Mouse (Mus musculus): Measurements from ENCODE around the gene Hspa4l. TPM values are rescaled to one million over a fixed set of nuclear protein-coding genes. Genes with fewer than 3 reads are reported as not detected.

Hspa4l gene
- 100 to 1,000 TPM; 165 to 173 TPM for total RNA-seq (2021)

DNA sequence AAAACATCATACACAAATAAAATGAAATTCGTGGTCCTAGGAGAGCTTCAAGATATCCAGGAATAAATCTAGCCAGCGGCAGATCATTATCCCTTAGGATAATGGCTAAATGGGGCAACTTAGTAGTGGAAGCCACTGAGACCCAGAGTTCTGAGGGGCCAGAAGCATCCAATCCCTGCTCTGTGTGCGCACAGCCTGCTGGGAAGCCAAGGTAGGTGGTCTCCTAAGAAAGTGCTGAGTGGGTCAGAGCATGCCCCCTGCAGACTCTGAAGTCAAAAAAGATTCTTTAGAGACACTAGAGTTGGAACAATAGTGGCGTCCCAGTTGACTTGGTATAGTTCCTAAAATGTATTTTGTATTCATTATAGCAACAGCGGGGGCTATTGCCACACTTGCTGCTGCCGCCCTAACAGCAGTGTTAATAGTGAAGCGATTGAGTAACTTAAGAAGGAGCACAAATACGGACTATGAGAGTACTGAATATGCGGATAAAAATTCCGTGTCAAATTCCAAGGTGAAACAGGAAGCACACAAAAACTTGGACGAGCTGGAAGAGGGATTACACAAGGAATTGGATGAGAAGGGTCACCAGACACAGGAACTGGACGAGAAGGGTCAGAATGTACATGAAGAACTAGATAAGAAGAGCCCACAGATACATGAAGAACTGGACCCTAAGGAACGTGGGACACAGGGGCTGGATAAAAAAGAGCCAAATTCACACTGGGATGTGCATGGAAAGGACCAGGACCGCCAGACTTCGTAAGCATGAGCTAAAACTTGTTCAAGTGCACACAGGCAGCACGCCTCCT, at the start of gene Hspa4l:
Gene Hspa4l (plus strand): TSS at position 472 of the 812 bp plus-strand sequence.
- no peak for DNase-seq

DNA sequence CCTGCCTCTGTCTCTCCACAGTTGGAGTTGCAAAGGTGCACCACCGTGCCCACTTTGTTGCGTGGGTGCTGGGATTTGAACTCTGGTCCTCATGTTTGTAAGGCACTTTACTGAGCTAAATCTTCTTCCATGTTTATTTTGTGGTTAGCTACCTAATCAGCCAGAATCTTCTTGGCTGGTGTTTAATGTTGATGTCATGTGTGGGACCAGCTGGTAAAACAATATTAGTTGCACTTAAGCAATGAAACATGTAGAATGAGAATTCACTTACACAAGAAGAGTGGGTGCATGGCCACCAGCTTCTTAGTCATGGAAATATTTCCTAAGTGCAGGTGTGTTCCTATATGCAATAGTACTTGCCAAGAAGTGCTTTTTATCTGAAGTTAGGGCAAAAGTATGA, 49.1 kb upstream of the Hspa4l start:
- DNase-seq, result no peak

DNA sequence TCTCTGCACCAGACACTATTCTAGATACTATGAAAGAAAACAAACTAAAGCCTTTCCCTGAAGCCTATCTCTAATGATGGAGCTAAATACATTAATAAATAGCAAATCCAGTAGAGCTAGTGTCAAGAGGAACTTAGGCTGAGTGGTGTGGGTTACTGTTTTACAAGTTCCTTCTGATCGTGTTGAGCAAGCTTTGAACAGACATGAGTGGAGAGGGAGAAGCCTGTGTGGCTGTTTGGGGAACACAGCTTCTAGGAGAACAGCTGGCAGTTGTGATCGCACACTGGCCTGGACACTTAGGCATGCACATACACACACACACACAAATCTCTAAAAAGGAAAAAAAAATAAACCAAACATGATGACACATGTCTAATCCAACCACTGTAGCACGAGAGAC, 45.5 kb upstream of the Hspa4l start:
- no peak for DNase-seq

DNA sequence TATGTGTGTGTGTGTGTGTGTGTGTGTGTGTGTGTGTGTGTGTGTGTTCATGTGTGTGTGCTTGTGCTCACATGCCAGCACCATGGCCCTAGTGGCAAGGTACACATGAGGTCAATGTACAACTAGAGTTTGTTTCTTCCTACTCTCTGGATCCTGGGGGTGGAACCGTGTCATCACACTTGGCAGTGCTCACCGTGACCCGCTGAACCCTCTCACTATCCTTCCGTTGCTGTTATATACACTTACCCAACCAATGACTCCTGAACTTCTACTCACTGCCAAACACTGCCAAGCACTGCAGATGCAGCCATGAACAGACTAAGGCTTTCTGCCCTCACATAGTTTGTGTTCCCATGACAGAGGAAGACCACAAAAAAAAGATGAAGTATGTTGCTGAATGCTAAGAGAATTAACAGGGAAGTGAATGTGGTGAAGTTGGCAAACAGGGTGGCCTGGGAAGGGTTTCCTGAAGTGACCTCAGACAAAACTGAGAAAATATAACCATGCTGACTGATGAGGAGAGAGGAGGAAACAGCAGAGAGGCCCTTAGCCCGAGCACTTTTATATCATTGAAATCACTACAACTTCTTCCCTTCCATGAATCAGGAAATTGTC, 39.4 kb upstream of the Hspa4l start:
- DNase-seq, result no peak

- DNase-seq, result no peak
Measured at GRCm38 (mm10) chr3:40708655-40709054, 35.6 kb upstream of the Hspa4l start, which contains the start of gene Slc25a31. TSS of gene Slc25a31 (plus strand) at chr3:40708855.

- DNase-seq, result no peak
Measured at GRCm38 (mm10) chr3:40716056-40716455, 28.2 kb upstream of the Hspa4l start.

DNA sequence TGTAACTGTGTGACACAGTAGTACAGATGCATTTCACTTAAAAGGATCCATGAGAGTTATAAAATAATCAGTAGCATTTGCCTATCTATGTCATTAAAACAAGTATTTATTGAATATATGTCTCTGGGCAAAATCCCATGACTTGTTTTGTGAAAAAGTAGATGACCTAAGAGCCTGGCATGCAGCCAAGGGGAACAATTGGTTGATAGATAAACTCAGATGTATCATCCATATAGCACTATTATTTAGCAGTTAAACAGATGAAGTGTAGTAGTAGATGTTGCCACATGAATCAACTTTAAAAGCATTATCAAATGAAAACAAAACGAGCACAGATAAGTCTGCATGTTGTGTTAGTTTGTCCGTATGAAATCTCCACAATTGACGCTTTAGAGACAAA, 25.3 kb upstream of the Hspa4l start:
- DNase-seq, result no peak

DNA sequence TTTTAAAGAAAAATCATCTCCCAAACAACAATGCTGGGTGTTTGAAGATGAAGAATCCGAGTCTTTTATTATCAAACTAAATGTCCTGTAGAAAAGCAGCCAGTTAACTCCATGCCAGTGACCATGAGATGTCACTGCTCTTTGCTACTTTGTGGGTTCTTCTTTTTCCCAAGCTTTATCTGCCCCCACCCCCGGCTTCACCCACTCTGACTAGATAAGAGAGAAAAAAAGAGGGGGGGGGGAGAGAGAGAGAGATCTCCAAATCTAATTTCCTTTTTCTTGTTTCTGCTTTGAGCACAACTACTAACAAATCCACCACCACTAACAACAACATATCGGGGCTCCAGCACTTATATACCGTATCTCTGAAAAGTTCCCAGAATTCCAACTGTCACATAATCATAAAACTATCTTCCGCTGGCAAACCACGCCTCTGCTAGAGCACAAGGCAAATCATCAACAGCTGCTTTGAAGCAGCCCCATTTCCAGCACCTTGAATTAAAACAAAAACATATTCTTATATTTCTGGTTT, 5.8 kb upstream of the Hspa4l start:
- no peak for DNase-seq

GRCm38 (mm10) chr3:40744836-40745660, 753 bp downstream of the Hspa4l start:
- peak; percentile 94 to 95 for DNase-seq

DNA sequence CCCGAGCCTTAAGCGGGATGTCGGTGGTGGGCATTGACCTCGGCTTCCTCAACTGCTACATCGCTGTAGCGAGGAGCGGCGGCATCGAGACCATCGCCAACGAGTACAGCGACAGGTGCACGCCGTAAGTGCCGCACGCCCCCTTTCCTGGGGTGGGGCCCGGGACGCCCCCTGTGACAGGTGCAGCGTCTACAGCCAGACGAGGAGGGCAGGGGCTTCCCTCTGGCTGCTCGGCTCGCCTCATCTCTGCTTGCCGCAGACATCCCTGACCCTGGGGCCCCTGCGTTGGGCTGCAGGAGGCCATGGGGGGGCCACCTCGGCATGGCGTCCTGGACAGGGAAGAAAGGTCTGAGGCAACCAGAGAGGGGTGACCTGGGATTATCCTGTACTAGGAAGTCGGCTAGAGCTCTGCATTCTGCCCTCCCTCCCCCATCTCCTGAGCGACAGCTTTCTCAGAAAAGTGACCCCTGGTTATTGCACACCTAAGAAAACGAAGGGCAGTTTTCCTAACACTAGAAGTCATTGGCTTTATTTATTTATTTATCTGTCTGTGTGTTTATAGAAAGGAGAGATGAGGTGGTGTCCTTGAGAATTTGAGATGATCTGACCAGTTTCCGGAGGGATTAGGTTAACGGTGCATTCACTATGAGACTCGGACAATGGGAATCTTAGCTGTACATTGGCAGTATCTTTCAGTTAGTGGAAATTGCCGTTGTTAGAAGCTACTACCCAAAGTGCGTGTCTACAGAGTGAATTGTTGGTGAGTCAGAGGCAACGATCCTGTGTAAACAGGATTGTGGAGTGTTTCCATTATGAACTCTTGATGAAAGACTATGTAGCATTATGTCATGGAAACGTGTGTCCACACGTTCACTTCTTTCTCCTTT, 1.6 kb downstream of the Hspa4l start:
- no peak for DNase-seq

DNA sequence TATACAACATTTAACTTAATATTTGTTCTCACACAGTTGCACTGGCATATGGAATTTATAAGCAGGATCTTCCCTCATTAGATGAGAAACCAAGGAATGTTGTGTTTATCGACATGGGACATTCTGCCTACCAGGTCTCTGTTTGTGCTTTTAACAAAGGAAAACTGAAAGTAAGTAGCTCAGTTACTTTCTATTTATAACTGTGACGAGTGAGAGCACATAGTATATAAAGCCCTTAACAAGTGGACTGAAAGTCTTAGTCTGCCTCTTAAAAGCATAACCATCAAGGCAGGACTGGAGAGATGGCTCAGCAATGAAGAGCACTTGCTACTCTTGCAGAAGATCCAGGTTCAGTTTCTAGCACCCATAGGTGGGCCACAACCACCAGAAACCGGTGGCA, 16.5 kb downstream of the Hspa4l start:
- DNase-seq, result no peak

DNA sequence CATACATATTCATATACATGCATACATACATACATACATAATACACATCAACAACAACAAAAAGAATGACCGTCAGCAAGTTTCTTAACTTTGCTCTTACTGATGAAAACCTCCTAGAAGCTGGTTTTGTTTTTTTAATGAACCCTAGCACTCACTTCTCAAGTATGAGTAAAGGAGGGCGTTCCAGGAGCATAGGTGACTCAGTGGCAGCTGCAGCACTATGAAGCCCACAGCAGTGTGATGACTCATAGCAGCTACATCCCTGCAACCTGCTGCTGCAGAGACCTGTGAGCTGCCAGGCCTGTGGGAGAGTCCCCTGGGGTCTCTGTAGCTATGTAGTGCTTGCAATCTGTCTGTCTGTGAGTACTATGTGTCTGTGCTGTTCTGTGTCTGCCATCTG, 17.0 kb downstream of the Hspa4l start:
- DNase-seq, result no peak

GRCm38 (mm10) chr3:40793783-40794182, 49.5 kb downstream of the Hspa4l start:
- no peak for DNase-seq

DNA sequence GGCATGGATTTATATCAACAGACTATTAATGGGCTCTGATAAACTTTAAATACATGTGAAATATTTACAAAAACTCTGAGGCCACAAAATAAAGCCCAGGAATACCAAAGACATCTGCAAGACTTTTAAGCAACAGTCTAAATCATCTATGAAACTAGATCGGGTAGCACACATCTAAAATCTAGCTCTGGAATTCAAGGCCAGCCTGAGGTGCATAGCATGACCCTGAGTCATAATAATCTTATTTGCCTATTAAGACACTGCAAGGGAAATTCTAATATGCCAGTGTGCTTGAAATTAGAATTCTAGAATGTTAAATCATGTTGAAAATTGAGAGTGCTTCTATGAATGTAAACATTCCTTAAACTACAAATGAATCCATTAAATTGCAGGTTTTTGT, 53.8 kb downstream of the Hspa4l start:
- DNase-seq, result no peak

DNA sequence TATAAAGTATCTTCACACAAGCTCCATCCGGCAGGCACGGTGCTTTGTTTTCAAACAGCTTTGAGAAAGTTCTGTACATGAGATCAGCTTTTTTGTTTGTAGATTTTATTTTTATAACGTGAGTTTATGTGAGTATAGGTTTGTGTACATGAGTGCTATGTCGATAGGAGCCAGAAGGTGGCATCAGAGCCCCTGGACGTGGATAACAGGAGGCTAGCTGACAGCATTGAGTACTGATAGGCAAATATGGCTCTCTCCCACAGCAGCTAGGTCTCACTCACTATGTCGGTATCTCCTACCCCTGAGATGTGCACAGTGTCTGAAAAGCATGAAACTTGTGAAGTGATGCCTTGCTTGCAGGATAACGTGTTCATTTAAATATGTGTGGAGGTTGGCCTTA, 54.2 kb downstream of the Hspa4l start:
- peak in 1 of 2 experiments; percentile 15 for DNase-seq

DNA sequence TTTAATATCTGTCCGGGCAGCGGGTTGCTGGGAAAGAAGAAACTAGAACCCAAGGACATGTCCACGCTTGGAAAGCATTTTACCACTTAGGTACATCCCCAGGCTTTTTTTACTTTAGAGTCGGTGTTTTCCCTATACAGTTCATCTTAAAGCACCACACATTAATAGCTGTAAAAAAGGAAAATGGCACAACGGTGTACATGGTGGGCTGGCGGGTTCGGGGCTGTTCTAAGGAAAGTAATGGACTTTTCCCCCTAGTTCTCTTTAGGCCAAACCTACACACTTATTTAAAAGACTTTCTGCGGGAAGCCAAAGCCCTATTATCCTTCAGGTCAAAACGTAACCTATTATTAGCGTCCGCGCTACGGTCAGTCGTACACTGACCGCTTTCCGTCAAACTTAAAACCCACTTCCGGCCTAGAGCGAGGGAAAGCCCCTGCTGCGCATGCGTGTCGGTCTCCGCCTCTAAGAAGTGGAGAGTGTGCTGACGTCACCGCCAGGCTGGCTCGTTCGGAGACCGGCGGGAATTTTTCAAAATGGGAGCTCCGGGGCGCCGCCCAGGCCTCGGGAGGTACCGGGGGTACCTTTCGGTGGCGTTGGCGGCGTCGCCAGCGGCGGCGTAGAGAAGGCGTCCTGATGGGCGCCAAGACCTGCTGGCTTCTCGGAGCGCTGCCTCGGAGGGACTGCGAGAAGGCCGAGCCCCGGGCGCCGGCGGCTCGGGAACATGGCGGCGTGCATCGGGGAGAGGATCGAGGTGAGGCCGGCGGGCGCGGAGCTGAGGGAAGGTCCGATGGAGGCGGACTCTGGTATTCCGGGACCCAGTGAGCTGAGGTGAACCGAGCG, 55.5 kb downstream of the Hspa4l start, which contains the start of gene Plk4:
Gene Plk4 (plus strand): TSS at position 490 of the 843 bp plus-strand sequence.
- peak; percentile 93 to 94 for DNase-seq

- DNase-seq, result no peak
Measured at GRCm38 (mm10) chr3:40800373-40800823, 56.1 kb downstream of the Hspa4l start.

GRCm38 (mm10) chr3:40806871-40807270, 62.6 kb downstream of the Hspa4l start:
- DNase-seq, result no peak

DNA sequence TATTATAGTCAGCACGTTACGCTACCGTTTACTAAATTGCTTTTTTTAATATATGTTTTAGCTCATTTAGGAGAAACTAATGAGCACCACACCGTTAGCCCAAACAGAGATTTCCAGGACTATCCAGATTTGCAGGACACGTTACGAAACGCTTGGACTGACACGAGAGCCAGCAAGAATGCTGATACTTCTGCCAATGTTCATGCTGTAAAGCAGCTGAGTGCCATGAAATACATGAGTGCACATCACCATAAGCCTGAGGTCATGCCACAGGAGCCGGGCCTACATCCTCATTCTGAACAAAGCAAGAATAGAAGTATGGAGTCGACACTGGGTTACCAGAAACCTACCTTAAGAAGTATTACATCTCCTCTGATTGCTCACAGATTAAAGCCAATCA, 64.4 kb downstream of the Hspa4l start:
- DNase-seq, result no peak

DNA sequence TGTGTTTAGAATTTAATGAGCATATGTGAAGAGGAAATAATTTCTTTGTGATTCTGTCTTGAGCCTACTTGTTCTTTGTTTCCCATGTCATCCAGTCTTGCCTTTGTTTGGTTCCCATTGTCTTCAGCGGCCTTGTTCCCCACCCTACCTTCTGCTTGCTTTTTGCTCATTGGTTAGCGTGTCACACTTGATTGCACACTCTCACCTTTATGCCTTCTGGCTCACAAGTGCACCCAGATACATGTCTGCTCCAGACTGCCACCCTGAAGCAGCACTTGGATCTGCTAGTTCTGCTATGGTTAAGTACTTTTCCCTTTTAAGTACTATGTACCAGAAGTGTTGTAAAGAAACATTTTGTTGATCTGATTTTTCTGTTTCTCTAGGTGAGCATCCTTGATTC, 65.6 kb downstream of the Hspa4l start:
- DNase-seq, result no peak

- DNase-seq, result no peak
Measured at GRCm38 (mm10) chr3:40813275-40813674, 69.0 kb downstream of the Hspa4l start.
